Mouse (Mus musculus): ENCODE measurements at regions not wholly inside any gene's neighbourhood (a gene's known extent, or its start where the extent isn't known, plus 50 kb on each side); places are given as distances from the start of the nearest gene placed in this dataset.

GRCm38 (mm10) chr14:48762691-48763090 is 89.1 kb upstream of the Otx2 start:
- TF ChIP-seq CTCF (IDR thresholded peaks at IDR 0.05; ENCODE audit: control insufficient read depth, insufficient read depth, insufficient read length) (no peak), FOSL1 (IDR thresholded peaks at IDR 0.05; ENCODE audit: insufficient read depth, low read length, poor library complexity, severe bottlenecking) (no peak), MAX (IDR thresholded peaks at IDR 0.05) (no peak), CEBPB (IDR thresholded peaks at IDR 0.05; ENCODE audit: low read depth) (no peak), MYOD1 (IDR thresholded peaks at IDR 0.05; ENCODE audit: control insufficient read depth, insufficient read length, low read depth) (no peak), USF1 (IDR thresholded peaks at IDR 0.05; ENCODE audit: low read depth) (no peak)
